Mouse (Mus musculus): ENCODE measurements around the gene Mtfmt. TPM values are rescaled to one million over a fixed set of nuclear protein-coding genes. Genes with fewer than 3 reads are reported as not detected.

The Mtfmt gene
- polyA plus RNA-seq, 1 experiment from 2014 or later: 19.4 TPM

DNA sequence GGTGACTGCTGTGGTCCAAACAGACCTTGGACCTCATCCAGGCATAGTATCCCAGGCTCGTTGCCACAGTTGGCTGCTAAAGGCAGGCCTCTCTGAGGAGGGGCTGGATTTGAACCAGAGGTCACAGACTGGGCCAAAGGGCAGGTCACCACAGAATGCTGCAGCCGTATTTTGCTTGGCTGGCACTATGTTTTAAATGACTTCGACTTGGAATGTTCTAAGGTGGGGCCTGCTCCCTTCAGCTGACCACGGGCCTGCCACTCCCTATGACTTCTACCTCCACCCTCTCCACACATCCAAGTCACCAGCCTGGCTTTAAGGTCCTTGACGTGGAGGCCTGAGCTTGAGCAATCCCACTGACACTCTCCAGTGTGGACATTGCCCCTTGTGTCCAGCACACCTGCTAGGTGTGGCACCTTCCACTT, 26.7 kb upstream of the Mtfmt start:
- ATAC-seq (ENCODE audit: insufficient read depth) (no peak), DNase-seq (no peak)
- TF ChIP-seq CTCF (IDR thresholded peaks at IDR 0.05; ENCODE audit: low read depth): no peak
- H3K9me3 ChIP-seq (ENCODE audit: low read depth, low read length): no peaks in the 10 kb centered on the region
- no peak overlapping the region for H3K4me3 ChIP-seq (ENCODE audit: low read depth, low read length)
- H3K4me1 ChIP-seq (ENCODE audit: insufficient read depth): peaks cover 6% of the 10 kb centered on the region; the same call in 1 of the 2 replicates
- no peak overlapping the region for H3K27ac ChIP-seq (ENCODE audit: low read depth)
- no peak overlapping the region for H3K9ac ChIP-seq
- peaks cover 21% of the 10 kb centered on the region; the same call in 1 of the 2 replicates for H3K36me3 ChIP-seq (ENCODE audit: insufficient read depth)
- no peak overlapping the region for H3K4me2 ChIP-seq
- 55% methylated on average over 5 of the region's 5 CpGs for WGBS
- no peaks in the 10 kb centered on the region for H3K27me3 ChIP-seq (ENCODE audit: insufficient read depth, low read length)

DNA sequence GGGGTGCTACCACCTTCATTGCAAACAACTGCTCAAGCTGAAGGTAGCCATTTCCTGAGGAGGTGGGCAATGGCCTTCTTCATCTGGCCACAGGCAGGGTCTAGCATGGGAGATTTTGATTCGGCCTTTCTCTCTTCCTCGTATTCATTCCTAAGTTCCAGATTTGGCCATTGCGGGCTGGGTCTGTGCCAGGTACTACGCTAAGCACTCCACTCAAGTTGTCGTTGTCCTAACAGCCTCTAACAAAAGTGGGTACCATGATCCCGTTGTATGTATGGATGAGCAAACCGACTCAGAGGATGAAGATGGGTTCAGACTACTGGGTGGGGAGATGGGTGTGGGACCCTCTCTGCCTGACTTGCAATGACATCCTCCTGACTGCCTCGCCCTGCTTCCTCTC, 25.2 kb upstream of the Mtfmt start:
- DNase-seq (no peak), ATAC-seq (ENCODE audit: insufficient read depth) (no peak)
- 87% methylated on average over 8 of the region's 8 CpGs for WGBS
- Histone ChIP-seq H3K27ac (ENCODE audit: low read depth) (no peak overlapping the region), H3K4me3 (ENCODE audit: low read depth, low read length) (no peak overlapping the region), H3K4me2 (no peak overlapping the region), H3K4me1 (ENCODE audit: insufficient read depth) (no peaks in the 10 kb centered on the region), H3K9ac (no peak overlapping the region), H3K36me3 (ENCODE audit: insufficient read depth) (peaks cover 21% of the 10 kb centered on the region; the same call in 1 of the 2 replicates), H3K9me3 (ENCODE audit: low read depth, low read length) (no peaks in the 10 kb centered on the region), H3K27me3 (ENCODE audit: insufficient read depth, low read length) (no peaks in the 10 kb centered on the region)
- TF ChIP-seq CTCF (IDR thresholded peaks at IDR 0.05; ENCODE audit: low read depth): no peak

DNA sequence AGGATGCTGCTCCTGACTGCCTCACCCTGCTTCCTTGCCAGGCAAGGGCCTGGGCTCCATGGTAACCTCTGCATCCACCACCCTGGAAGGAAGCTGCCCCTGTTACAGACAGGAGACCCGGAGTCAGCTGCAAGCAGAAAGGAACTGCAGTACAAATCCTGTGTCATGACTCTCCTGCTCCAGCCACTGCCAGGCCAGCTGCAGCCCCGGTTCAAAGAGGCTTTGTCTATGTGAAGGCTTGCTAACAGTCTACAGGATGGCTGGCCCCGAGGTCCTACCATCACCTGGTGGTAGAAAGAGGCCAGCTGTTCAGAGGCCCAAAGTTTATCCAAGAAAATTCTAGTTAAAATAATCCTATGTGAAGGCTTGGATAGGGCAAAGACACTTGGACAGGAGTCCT, 24.3 kb upstream of the Mtfmt start:
- Histone ChIP-seq H3K4me1 (ENCODE audit: insufficient read depth) (no peaks in the 10 kb centered on the region), H3K9me3 (ENCODE audit: low read depth, low read length) (no peaks in the 10 kb centered on the region), H3K36me3 (ENCODE audit: insufficient read depth) (peaks cover 21% of the 10 kb centered on the region; the same call in 1 of the 2 replicates), H3K4me3 (ENCODE audit: low read depth, low read length) (no peak overlapping the region), H3K27ac (ENCODE audit: low read depth) (no peak overlapping the region), H3K9ac (no peak overlapping the region), H3K27me3 (ENCODE audit: insufficient read depth, low read length) (no peaks in the 10 kb centered on the region), H3K4me2 (no peak overlapping the region)
- ATAC-seq (ENCODE audit: insufficient read depth) (no peak), DNase-seq (no peak)
- TF ChIP-seq CTCF (IDR thresholded peaks at IDR 0.05; ENCODE audit: low read depth): no peak
- 54% methylated on average over 3 of the region's 3 CpGs for WGBS

GRCm38 (mm10) chr9:65417738-65418137, 17.8 kb upstream of the Mtfmt start:
- Histone ChIP-seq H3K27ac (ENCODE audit: low read depth) (no peak overlapping the region), H3K4me3 (ENCODE audit: low read depth, low read length) (no peak overlapping the region), H3K9ac (no peak overlapping the region), H3K27me3 (ENCODE audit: insufficient read depth, low read length) (no peaks in the 10 kb centered on the region), H3K9me3 (ENCODE audit: low read depth, low read length) (no peaks in the 10 kb centered on the region), H3K4me1 (ENCODE audit: insufficient read depth) (no peaks in the 10 kb centered on the region), H3K36me3 (ENCODE audit: insufficient read depth) (no peaks in the 10 kb centered on the region), H3K4me2 (no peak overlapping the region)
- WGBS: 32% methylated on average over 3 of the region's 3 CpGs
- peak; percentile 35 for DNase-seq
- no peak for ATAC-seq (ENCODE audit: insufficient read depth)
- peak; percentile 31 for TF ChIP-seq CTCF (IDR thresholded peaks at IDR 0.05; ENCODE audit: low read depth)

GRCm38 (mm10) chr9:65419633-65420032, 15.9 kb upstream of the Mtfmt start:
- Histone ChIP-seq H3K4me1 (ENCODE audit: insufficient read depth) (no peaks in the 10 kb centered on the region), H3K4me3 (ENCODE audit: low read depth, low read length) (no peak overlapping the region), H3K27me3 (ENCODE audit: insufficient read depth, low read length) (no peaks in the 10 kb centered on the region), H3K4me2 (no peak overlapping the region), H3K36me3 (ENCODE audit: insufficient read depth) (no peaks in the 10 kb centered on the region), H3K9ac (no peak overlapping the region), H3K27ac (ENCODE audit: low read depth) (no peak overlapping the region), H3K9me3 (ENCODE audit: low read depth, low read length) (no peaks in the 10 kb centered on the region)
- no peak for ATAC-seq (ENCODE audit: insufficient read depth)
- TF ChIP-seq CTCF (IDR thresholded peaks at IDR 0.05; ENCODE audit: low read depth): no peak
- no peak for DNase-seq
- WGBS: 64% methylated on average over 3 of the region's 3 CpGs

DNA sequence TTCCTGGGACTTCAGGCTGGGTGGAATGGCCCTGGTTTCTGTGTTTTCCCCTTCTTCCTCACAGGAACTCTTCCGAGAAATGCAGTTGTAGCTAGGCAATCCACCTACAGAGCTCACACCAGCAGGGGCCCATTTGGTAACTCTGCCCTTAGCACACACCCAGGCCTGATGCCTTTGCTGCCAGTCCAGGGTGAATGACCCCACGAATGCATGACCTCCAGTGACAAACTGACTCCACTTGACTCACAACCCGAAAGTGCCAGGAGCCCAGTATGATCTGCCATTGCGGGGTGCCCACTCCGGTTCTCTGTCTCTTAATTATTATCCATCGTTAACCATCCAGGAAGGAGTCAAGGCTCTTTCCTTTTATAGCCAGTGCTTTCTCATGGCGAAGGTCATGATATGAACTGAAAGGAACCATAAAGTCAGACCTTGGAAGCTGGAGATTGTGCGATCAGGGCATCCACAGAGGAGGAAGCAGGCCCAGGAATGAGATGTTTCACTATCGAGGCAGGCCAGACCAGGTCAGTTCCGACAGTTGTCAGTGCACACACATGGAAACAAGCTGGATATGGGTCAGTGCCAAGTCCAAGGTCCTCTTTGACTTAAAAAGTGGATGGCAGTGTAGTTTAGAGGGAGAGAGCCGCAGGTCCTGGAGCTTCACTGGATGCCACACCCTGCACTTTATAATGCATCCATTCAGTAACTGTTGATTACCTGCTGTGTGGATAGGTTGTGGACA, 12.7 kb upstream of the Mtfmt start, which contains the start of gene Slc51b:
TSS of gene Slc51b (minus strand) at position 196 of the 742 bp plus-strand sequence.
- 79% methylated on average over 11 of the region's 11 CpGs for WGBS
- DNase-seq: no peak

DNA sequence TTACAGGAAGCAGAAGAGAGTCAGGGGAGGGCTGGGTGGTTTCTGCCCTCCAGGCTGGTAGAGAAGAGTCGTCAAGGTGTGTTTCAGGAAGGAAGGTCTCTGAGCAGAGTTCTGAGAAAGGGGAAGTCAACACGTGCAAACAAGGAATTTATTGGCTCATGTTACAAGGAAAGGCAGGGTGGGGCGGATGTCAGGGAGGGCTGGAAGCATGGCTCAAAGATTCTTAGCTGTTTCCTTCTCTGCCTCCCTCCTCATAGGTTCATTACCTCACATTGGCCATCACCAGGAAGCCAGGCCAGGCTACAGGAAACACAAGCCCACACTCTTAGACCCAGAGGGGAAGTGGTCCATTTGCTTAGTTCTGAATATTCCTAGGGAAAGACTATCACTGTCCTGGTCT, 11.2 kb upstream of the Mtfmt start:
- Histone ChIP-seq H3K4me3 (ENCODE audit: low read depth, low read length) (no peak overlapping the region), H3K27me3 (ENCODE audit: insufficient read depth, low read length) (no peaks in the 10 kb centered on the region), H3K9ac (no peak overlapping the region), H3K36me3 (ENCODE audit: insufficient read depth) (no peaks in the 10 kb centered on the region), H3K4me1 (ENCODE audit: insufficient read depth) (no peaks in the 10 kb centered on the region), H3K27ac (ENCODE audit: low read depth) (no peak overlapping the region), H3K9me3 (ENCODE audit: low read depth, low read length) (no peaks in the 10 kb centered on the region), H3K4me2 (no peak overlapping the region)
- no peak for TF ChIP-seq CTCF (IDR thresholded peaks at IDR 0.05; ENCODE audit: low read depth)
- ATAC-seq (ENCODE audit: insufficient read depth): no peak
- WGBS: 25% methylated on average over 3 of the region's 3 CpGs
- no peak for DNase-seq

More for the DNA sequence above, 12.7 kb upstream of the Mtfmt start, which contains the start of gene Slc51b:
- H3K27ac ChIP-seq (ENCODE audit: low read depth): no peak within 1 kb of the TSS
- no peaks in the 10 kb centered on the region for H3K36me3 ChIP-seq (ENCODE audit: insufficient read depth)
- no peak within 1 kb of the TSS for H3K4me3 ChIP-seq (ENCODE audit: low read depth, low read length)
- ATAC-seq (ENCODE audit: insufficient read depth): no peak
- no peaks in the 10 kb centered on the region for H3K4me1 ChIP-seq (ENCODE audit: insufficient read depth)
- no peak within 1 kb of the TSS for H3K4me2 ChIP-seq
- H3K9ac ChIP-seq: no peak within 1 kb of the TSS
- TF ChIP-seq CTCF (IDR thresholded peaks at IDR 0.05; ENCODE audit: low read depth): no peak
- H3K27me3 ChIP-seq (ENCODE audit: insufficient read depth, low read length): no peaks in the 10 kb centered on the region
- H3K9me3 ChIP-seq (ENCODE audit: low read depth, low read length): no peaks in the 10 kb centered on the region

All from lung, embryonic 14.5 days (tissue).